Mouse (Mus musculus) midbrain, embryonic 15.5 days (tissue): ENCODE measurements around the gene Gm10134. TPM values are rescaled to one million over a fixed set of nuclear protein-coding genes. Genes with fewer than 3 reads are reported as not detected.

ENCODE experiments used
- ATAC-seq: fragments of 200-750 bp; cut with Nextera tagmentation; replicated peaks from 2 replicates; pipeline ENCODE4 v1.8.0; 2017; ENCODE audit warnings: moderate TSS enrichment
- H3K27ac ChIP-seq: fragments of 300-500 bp; sonication (generic); 2 replicates; pipeline ENCODE4 v1.5.1; 2015; ENCODE audit warnings: mild to moderate bottlenecking, inconsistent platforms
- H3K27me3 ChIP-seq: fragments of 300-500 bp; sonication (generic); replicated peaks from 2 replicates; pipeline ENCODE4 v1.6.1; 2015; ENCODE audit warnings: inconsistent platforms
- H3K36me3 ChIP-seq: fragments of 300-500 bp; sonication (generic); replicated peaks from 2 replicates; pipeline ENCODE4 v1.6.1; 2015; ENCODE audit warnings: inconsistent platforms
- H3K4me1 ChIP-seq: fragments of 300-500 bp; sonication (generic); 2 replicates; pipeline ENCODE4 v1.6.1; 2015; ENCODE audit warnings: inconsistent platforms
- H3K4me2 ChIP-seq: fragments of 300-500 bp; sonication (generic); 2 replicates; pipeline ENCODE4 v1.6.1; 2015; ENCODE audit warnings: inconsistent platforms, mild to moderate bottlenecking, moderate library complexity
- H3K4me3 ChIP-seq: fragments of 300-500 bp; sonication (generic); 2 replicates; pipeline ENCODE4 v1.5.1; 2015; ENCODE audit warnings: mild to moderate bottlenecking, inconsistent platforms
- H3K9ac ChIP-seq: fragments of 300-500 bp; sonication (generic); 2 replicates; pipeline ENCODE4 v1.6.1; 2015; ENCODE audit warnings: mild to moderate bottlenecking, inconsistent platforms
- H3K9me3 ChIP-seq: fragments of 300-500 bp; sonication (generic); 2 replicates; pipeline ENCODE4 v1.6.1; 2016; ENCODE audit warnings: inconsistent platforms
- WGBS: fragments of 180-500 bp; shearing (Covaris S2); methylation state at CpG from one replicate; pipeline ENCODE4 v1.1.7; 2015; ENCODE audit warnings: mixed read lengths; 5-methylcytosine and 5-hydroxymethylcytosine counted together
- polyA plus RNA-seq: library from polyadenylated mRNA; unstranded; fragments of >200 nt; fragmentation: Nextera tagmentation; extraction: Ambion mirVana; gene quantifications from 2 replicates; pipeline ENCODE4 v1.2.1, GENCODE M21; 2015

Gm10134 gene
- polyA plus RNA-seq, 1 experiment from 2014 or later: 1.4 TPM

GRCm38 (mm10) chr2:28549157-28549556 is 43.3 kb downstream of the Gm10134 start:
- Histone ChIP-seq H3K9ac (no peak overlapping the region), H3K9me3 (no peaks in the 10 kb centered on the region), H3K27me3 (no peaks in the 10 kb centered on the region), H3K27ac (no peak overlapping the region), H3K4me3 (no peak overlapping the region), H3K4me1 (no peaks in the 10 kb centered on the region), H3K4me2 (no peak overlapping the region), H3K36me3 (peaks cover 85% of the 10 kb centered on the region)
- no peak for ATAC-seq
- 91% methylated on average over 13 of the region's 13 CpGs for WGBS

GRCm38 (mm10) chr2:28552301-28552700 is 46.4 kb downstream of the Gm10134 start:
- Histone ChIP-seq H3K4me1 (no peaks in the 10 kb centered on the region), H3K36me3 (peaks cover 57% of the 10 kb centered on the region), H3K9me3 (no peaks in the 10 kb centered on the region), H3K9ac (no peak overlapping the region), H3K4me3 (no peak overlapping the region), H3K27ac (no peak overlapping the region), H3K27me3 (no peaks in the 10 kb centered on the region), H3K4me2 (no peak overlapping the region)
- 92% methylated on average over 5 of the region's 5 CpGs for WGBS
- ATAC-seq: no peak

Other genes with a start within 250 kb of the Gm10134 start
- gene Ppp1r26, start 59.3 kb upstream of the Gm10134 start, polyA plus RNA-seq: 20.2 and 20.3 TPM in 2 replicates
- gene 1700007K13Rik, start 39.8 kb upstream of the Gm10134 start, polyA plus RNA-seq: 2.4 and 2.9 TPM in 2 replicates
- gene Mrps2, start 38.0 kb upstream of the Gm10134 start, polyA plus RNA-seq: 49.7 and 51.4 TPM in 2 replicates
- 1.1 and 1.4 TPM in 2 replicates for gene Gbgt1, start 9.2 kb upstream of the Gm10134 start, polyA plus RNA-seq
- 92.0 and 94.8 TPM in 2 replicates for gene Ralgds, start 7.0 kb downstream of the Gm10134 start, polyA plus RNA-seq
- gene Cel, start 57.3 kb downstream of the Gm10134 start, polyA plus RNA-seq: 0.10 and 0.13 TPM in 2 replicates
- gene Gtf3c5, start 77.7 kb downstream of the Gm10134 start, polyA plus RNA-seq: 48.2 and 49.2 TPM in 2 replicates
- gene Gfi1b, start 115.9 kb downstream of the Gm10134 start, polyA plus RNA-seq: not detected in 2 replicates
- gene Tsc1, start 135.1 kb downstream of the Gm10134 start, polyA plus RNA-seq: 38.6 and 40.3 TPM in 2 replicates
- gene Spaca9, start 193.6 kb downstream of the Gm10134 start, polyA plus RNA-seq: 2.2 and 2.3 TPM in 2 replicates
- gene Ak8, start 194.1 kb downstream of the Gm10134 start, polyA plus RNA-seq: 4.1 and 4.4 TPM in 2 replicates